8 mouse cellular contexts compared by ENCODE assay signal in the genomic region with DNA sequence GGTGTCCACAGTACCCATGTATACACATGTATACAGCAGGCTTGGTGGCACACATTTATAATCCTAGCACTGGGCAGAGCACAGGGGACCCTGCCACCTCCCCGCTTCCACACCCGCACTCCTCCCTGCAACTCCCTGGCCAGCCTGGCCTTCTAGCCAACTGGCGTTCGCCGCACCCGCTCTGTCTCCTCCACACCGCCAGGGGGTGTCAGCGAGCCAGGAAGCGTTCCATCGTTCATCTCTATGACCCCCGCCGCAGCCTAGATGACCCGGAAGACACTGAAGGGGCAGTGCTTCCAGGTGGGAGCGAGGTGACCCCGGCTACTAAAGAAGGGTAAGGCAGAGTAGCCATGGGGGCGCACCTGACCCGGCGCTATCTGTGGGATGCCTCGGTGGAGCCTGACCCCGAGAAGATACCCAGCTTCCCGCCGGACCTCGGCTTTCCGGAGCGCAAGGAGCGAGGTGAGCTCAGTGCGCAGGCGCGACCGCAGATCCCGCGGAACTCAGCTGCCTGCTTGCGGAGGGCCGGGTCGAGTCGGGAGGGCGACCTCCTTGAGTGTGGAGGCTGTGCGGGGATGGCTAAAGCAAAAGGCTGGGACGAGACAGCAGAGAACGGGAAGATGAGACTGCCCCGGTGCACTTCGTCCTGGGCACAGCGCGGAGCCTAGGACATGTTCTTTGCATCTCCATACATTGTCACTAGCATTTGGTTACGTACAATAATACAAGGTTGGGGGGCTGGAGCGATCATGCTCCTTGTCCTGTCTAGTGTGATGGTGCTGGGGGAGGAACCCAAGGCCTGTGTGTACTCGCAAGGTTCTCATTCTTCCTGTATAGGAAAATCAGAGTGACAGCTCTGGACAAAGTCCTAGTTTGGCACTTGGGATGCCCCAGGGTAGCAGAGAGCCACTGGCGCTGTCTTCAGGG. TPM values are rescaled to one million over a fixed set of nuclear protein-coding genes. Genes with fewer than 3 reads are reported as not detected.
DNase-seq lines count a peak whose midpoint lies in the region; ATAC-seq and TF ChIP-seq lines count a peak whose summit lies in the region.

Ndufb7 (plus strand) TSS at position 203 of the 927 bp plus-strand sequence.

- H3K36me3 ChIP-seq in embryonic facial prominence, embryonic 15.5 days = peaks cover 18% of the 10 kb centered on the region
- H3K36me3 ChIP-seq in kidney, embryonic 14.5 days (ENCODE audit: control insufficient read depth, insufficient read depth, low read length) = peaks cover 20% of the 10 kb centered on the region
- H3K36me3 ChIP-seq in limb, embryonic 15.5 days = peaks cover 20% of the 10 kb centered on the region

- peak; percentile 94 for DNase-seq in 416B (ENCODE audit: low read depth)
- peak; percentile 92 to 96 for DNase-seq in heart, adult 9 months (ENCODE audit: low spot score in 2 of 2)
- peak; percentile 87 to 96 for DNase-seq in monocyte, adult 2 months (ENCODE audit: low read depth in 1 of 2, low spot score in 2 of 2)
- peak; percentile 90 to 93 for DNase-seq in spleen, postnatal 36 days (ENCODE audit: low spot score in 2 of 2)

- no peak; the same call in 1 of the 2 replicates for TF ChIP-seq POLR2A in bone marrow, adult 2 months (IDR thresholded peaks at IDR 0.05; ENCODE audit: borderline replicate concordance, control insufficient read depth, low read depth, low read length)

- H3K27ac ChIP-seq in bone marrow, adult 2 months (ENCODE audit: control insufficient read depth, insufficient read depth, low read depth, low read length, poor library complexity) = peak within 1 kb of the TSS; percentile 85
- peak within 1 kb of the TSS; percentile 55 for H3K27ac ChIP-seq in embryonic facial prominence, embryonic 15.5 days (replicated peaks)
- H3K27ac ChIP-seq in kidney, embryonic 14.5 days (ENCODE audit: low read depth, low read length) = peak within 1 kb of the TSS; percentile 61; the same call in 1 of the 2 replicates
- H3K27ac ChIP-seq in limb, embryonic 15.5 days = peak within 1 kb of the TSS; percentile 75

- peak; percentile 75 for ATAC-seq in embryonic facial prominence, embryonic 15.5 days (ENCODE audit: insufficient number of reproducible peaks, low FRiP score, low TSS enrichment, low read depth)
- ATAC-seq in kidney, embryonic 14.5 days (ENCODE audit: low FRiP score, low TSS enrichment) = peak; percentile 87
- ATAC-seq in limb, embryonic 15.5 days (ENCODE audit: insufficient number of reproducible peaks, low FRiP score, low TSS enrichment, low read depth) = peak; percentile 82

- peaks cover 3% of the 10 kb centered on the region; the same call in 1 of the 2 replicates for H3K4me1 ChIP-seq in bone marrow, adult 2 months (ENCODE audit: control insufficient read depth, insufficient read depth, low read length)
- peaks cover 16% of the 10 kb centered on the region for H3K4me1 ChIP-seq in embryonic facial prominence, embryonic 15.5 days
- H3K4me1 ChIP-seq in kidney, embryonic 14.5 days (ENCODE audit: control insufficient read depth, insufficient read depth, low read length) = peaks cover 8% of the 10 kb centered on the region; the same call in 1 of the 2 replicates
- H3K4me1 ChIP-seq in limb, embryonic 15.5 days = peaks cover 12% of the 10 kb centered on the region

- H3K4me2 ChIP-seq in embryonic facial prominence, embryonic 15.5 days (replicated peaks) = peak within 1 kb of the TSS; percentile 83
- H3K4me2 ChIP-seq in kidney, embryonic 14.5 days (replicated peaks; ENCODE audit: low read depth, low read length) = peak within 1 kb of the TSS; percentile 73
- H3K4me2 ChIP-seq in limb, embryonic 15.5 days = peak within 1 kb of the TSS; percentile 79

- no peaks in the 10 kb centered on the region for H3K27me3 ChIP-seq in embryonic facial prominence, embryonic 15.5 days
- no peaks in the 10 kb centered on the region for H3K27me3 ChIP-seq in kidney, embryonic 14.5 days (ENCODE audit: control insufficient read depth, insufficient read depth, low read length)
- H3K27me3 ChIP-seq in limb, embryonic 15.5 days = no peaks in the 10 kb centered on the region

- 1% methylated on average over 48 of the region's 48 CpGs for WGBS in bone marrow, adult 2 months
- WGBS in embryonic facial prominence, embryonic 15.5 days = 1% methylated on average over 48 of the region's 48 CpGs
- WGBS in kidney, embryonic 14.5 days = under 1% methylated on average over 48 of the region's 48 CpGs
- under 1% methylated on average over 48 of the region's 48 CpGs for WGBS in limb, embryonic 15.5 days

- no peaks in the 10 kb centered on the region for H3K9me3 ChIP-seq in embryonic facial prominence, embryonic 15.5 days (replicated peaks)
- no peaks in the 10 kb centered on the region for H3K9me3 ChIP-seq in kidney, embryonic 14.5 days (ENCODE audit: control insufficient read depth, low read length)
- no peaks in the 10 kb centered on the region for H3K9me3 ChIP-seq in limb, embryonic 15.5 days

- peak within 1 kb of the TSS; percentile 97 for H3K4me3 ChIP-seq in bone marrow, adult 2 months (replicated peaks; ENCODE audit: control insufficient read depth, low read depth, low read length)
- H3K4me3 ChIP-seq in embryonic facial prominence, embryonic 15.5 days (replicated peaks) = peak within 1 kb of the TSS; percentile 60
- peak within 1 kb of the TSS; percentile 82 for H3K4me3 ChIP-seq in kidney, embryonic 14.5 days (ENCODE audit: low read length)
- peak within 1 kb of the TSS; percentile 78 for H3K4me3 ChIP-seq in limb, embryonic 15.5 days

- peak; percentile 96 for TF ChIP-seq CTCF in bone marrow, adult 2 months (IDR thresholded peaks at IDR 0.05; ENCODE audit: control insufficient read depth, insufficient read depth, low read length)

- peak within 1 kb of the TSS; percentile 62 for H3K9ac ChIP-seq in embryonic facial prominence, embryonic 15.5 days
- peak within 1 kb of the TSS; percentile 80 for H3K9ac ChIP-seq in kidney, embryonic 14.5 days (ENCODE audit: low read depth, low read length)
- peak within 1 kb of the TSS; percentile 69 for H3K9ac ChIP-seq in limb, embryonic 15.5 days

RNA-seq across cellular contexts. Expression of gene Ndufb7, which starts in this region (rescaled TPM):
- polyA plus RNA-seq in bone marrow, adult 2 months (2011; ENCODE audit: insufficient read depth, insufficient read length, low replicate concordance, missing spikeins) = 240 and 480 TPM in 2 replicates
- 285 and 288 TPM in 2 replicates for polyA plus RNA-seq in embryonic facial prominence, embryonic 15.5 days (2015; fragmentation: Nextera tagmentation; extraction: Ambion mirVana)
- 348 and 423 TPM in 2 replicates for polyA plus RNA-seq in kidney, embryonic 14.5 days (2014; fragmentation: Nextera tagmentation; extraction: Ambion mirVana)
- 253 and 288 TPM in 2 replicates for polyA plus RNA-seq in limb, embryonic 15.5 days (2015; fragmentation: Nextera tagmentation; extraction: Ambion mirVana)

Comparison
In these comparisons a context has a peak if more than half of its experiments do, and no peak if none do; other contexts are left out.
1. Peak in every context shown above with its lines: DNase-seq, ATAC-seq, H3K4me3 ChIP-seq and H3K27ac ChIP-seq.